Comparison of ENCODE assay signal across 9 mouse cellular contexts in genomic region chr12:16550983-16551454, GRCm38 (mm10). TPM values are rescaled to one million over a fixed set of nuclear protein-coding genes. Genes with fewer than 3 reads are reported as not detected.
DNase-seq lines count a peak whose midpoint lies in the region; ATAC-seq and TF ChIP-seq lines count a peak whose summit lies in the region.
"Had no signal": no experiment of that assay in that cellular context is flagged by ENCODE, and none has a peak within 500 bp of the region (broad histone marks: within the 10 kb centered on the region; RNA-seq: fewer than 3 reads in every experiment).

No protein-coding gene starts in this region.

- no peaks in the 10 kb centered on the region for H3K9me3 ChIP-seq in forebrain, embryonic 12.5 days
- H3K9me3 ChIP-seq in heart, embryonic 15.5 days (replicated peaks), result no peaks in the 10 kb centered on the region

- H3K36me3 ChIP-seq in forebrain, embryonic 12.5 days (replicated peaks), result peaks cover 41% of the 10 kb centered on the region
- H3K36me3 ChIP-seq in heart, embryonic 15.5 days, result peaks cover 12% of the 10 kb centered on the region

- intact Hi-C loops in gastrocnemius, adult 2 months (cut with DNase I), result no loop called here

- no peak overlapping the region for H3K9ac ChIP-seq in forebrain, embryonic 12.5 days
- H3K9ac ChIP-seq in heart, embryonic 15.5 days, result no peak overlapping the region

- WGBS in forebrain, embryonic 12.5 days, result 62% methylated on average over 12 of the region's 12 CpGs
- 41% methylated on average over 12 of the region's 12 CpGs for WGBS in heart, embryonic 15.5 days

- H3K27ac ChIP-seq in gastrocnemius, adult 2 months, result peak overlapping the region; percentile 74
- H3K27ac ChIP-seq in forebrain, embryonic 12.5 days, result no peak overlapping the region
- H3K27ac ChIP-seq in heart, embryonic 15.5 days, result peak overlapping the region; percentile 28; the same call in 1 of the 2 replicates

- H3K4me3 ChIP-seq in gastrocnemius, adult 2 months, result no peak overlapping the region
- no peak overlapping the region for H3K4me3 ChIP-seq in forebrain, embryonic 12.5 days (replicated peaks)
- no peak overlapping the region for H3K4me3 ChIP-seq in heart, embryonic 15.5 days

- no peaks in the 10 kb centered on the region for H3K27me3 ChIP-seq in forebrain, embryonic 12.5 days
- no peaks in the 10 kb centered on the region for H3K27me3 ChIP-seq in heart, embryonic 15.5 days

- TF ChIP-seq CTCF in gastrocnemius, adult 2 months (IDR thresholded peaks at IDR 0.05), result no peak

- ATAC-seq in forebrain, embryonic 12.5 days (ENCODE audit: low FRiP score), result peak; percentile 62; the same call in 1 of the 2 replicates
- no peak; the same call in 1 of the 2 replicates for ATAC-seq in heart, embryonic 15.5 days (replicated peaks; ENCODE audit: insufficient number of reproducible peaks, insufficient read depth, low FRiP score, low read depth)

- H3K4me1 ChIP-seq in forebrain, embryonic 12.5 days, result peaks cover 13% of the 10 kb centered on the region
- peaks cover 29% of the 10 kb centered on the region for H3K4me1 ChIP-seq in heart, embryonic 15.5 days (replicated peaks)

- no peak overlapping the region for H3K4me2 ChIP-seq in forebrain, embryonic 12.5 days
- no peak overlapping the region for H3K4me2 ChIP-seq in heart, embryonic 15.5 days

- DNase-seq in gastrocnemius, adult 2 months, result peak; percentile 67
- DNase-seq in gastrocnemius, postnatal 10 days, result no peak
- peak; percentile 73 to 78 for DNase-seq in layer of hippocampus, postnatal 36 days
- no peak for DNase-seq in MN1 (ENCODE audit: low spot score)
- DNase-seq in cerebellum, adult 9-10 months, result no peak
- no peak for DNase-seq in kidney, postnatal 4 days
- DNase-seq: kidney, postnatal 10 days had no signal

RNA-seq across cellular contexts. Expression of gene Lpin1, which starts 59.7 kb away (rescaled TPM):
- 100 to 1,000 TPM; 279 to 395 TPM for total RNA-seq in gastrocnemius, adult 2 months (2021)
- 10 to 100 TPM; 29.6 to 48.0 TPM for total RNA-seq in gastrocnemius, postnatal 10 days (2021)
- 10.4 and 11.1 TPM in 2 replicates for polyA plus RNA-seq in forebrain, embryonic 12.5 days (2016; fragmentation: Nextera tagmentation; extraction: Ambion mirVana)
- 6.8 TPM in 2 replicates for polyA plus RNA-seq in heart, embryonic 15.5 days (2015; fragmentation: Nextera tagmentation; extraction: Ambion mirVana)
- 10 to 100 TPM; 25.1 to 26.3 TPM for total RNA-seq in layer of hippocampus, postnatal 36 days (2021)

Comparison
In these comparisons a context has a peak if more than half of its experiments do, and no peak if none do; other contexts are left out.
1. DNase-seq: peak in gastrocnemius, adult 2 months (single experiment) and layer of hippocampus, postnatal 36 days (2 of 2); none in gastrocnemius, postnatal 10 days (single experiment), MN1 (single experiment), cerebellum, adult 9-10 months (single experiment) and kidney, postnatal 4 days (0 of 2).
2. RNA of gene Lpin1, which starts 59.7 kb away (total RNA-seq): 279 to 395 TPM in gastrocnemius, adult 2 months; 29.6 to 48.0 TPM in gastrocnemius, postnatal 10 days and 25.1 to 26.3 TPM in layer of hippocampus, postnatal 36 days; every median in the first group is over 4 times any median in the second.